Mouse (Mus musculus): ENCODE measurements around the gene Ino80d.

- no peak for TF ChIP-seq TAL1 (IDR thresholded peaks at IDR 0.05; ENCODE audit: low read length)
- TF ChIP-seq GATA1 (IDR thresholded peaks at IDR 0.05; ENCODE audit: low read length): no peak
These were observed 163.9 kb downstream of the Ino80d start for GRCm38 (mm10) chr1:62950526-62950925.

All from erythroblast, embryonic 14.5 days (primary cell).